Mouse (Mus musculus) midbrain, embryonic 14.5 days (tissue): ENCODE data around the gene Tmem198. TPM values are rescaled to one million over a fixed set of nuclear protein-coding genes. Genes with fewer than 3 reads are reported as not detected.

ENCODE experiments used
- ATAC-seq: fragments of 200-750 bp; cut with Nextera tagmentation; 2 replicates; pipeline ENCODE4 v1.8.0; 2017; ENCODE audit warnings: moderate number of reproducible peaks, moderate library complexity; ENCODE audit not compliant: low FRiP score, low TSS enrichment
- DNase-seq: peaks from one replicate; pipeline ENCODE4 v3.0.0-alpha.2; 2015
- H3K27ac ChIP-seq: fragments of 300-500 bp; sonication (generic); replicated peaks from 2 replicates; pipeline ENCODE4 v1.5.1; 2014; ENCODE audit warnings: mild to moderate bottlenecking, low read depth, low read length, moderate library complexity
- H3K27me3 ChIP-seq: fragments of 300-500 bp; sonication (generic); 2 replicates; pipeline ENCODE4 v1.6.1; 2014; ENCODE audit warnings: low read length, control low read depth, mixed read lengths; ENCODE audit not compliant: control insufficient read depth, insufficient read depth
- H3K36me3 ChIP-seq: fragments of 300-500 bp; sonication (generic); 2 replicates; pipeline ENCODE4 v1.6.1; 2014; ENCODE audit warnings: low read length, control low read depth; ENCODE audit not compliant: control insufficient read depth, insufficient read depth
- H3K4me1 ChIP-seq: fragments of 300-500 bp; sonication (generic); 2 replicates; pipeline ENCODE4 v1.6.1; 2014; ENCODE audit warnings: mild to moderate bottlenecking, antibody characterized with exemption, low read length, control low read depth; ENCODE audit not compliant: control insufficient read depth, insufficient read depth
- H3K4me2 ChIP-seq: fragments of 300-500 bp; sonication (generic); 2 replicates; pipeline ENCODE4 v1.6.1; 2014; ENCODE audit warnings: mild to moderate bottlenecking, low read length, moderate library complexity
- H3K4me3 ChIP-seq: fragments of 300-500 bp; sonication (generic); replicated peaks from 2 replicates; pipeline ENCODE4 v1.5.1; 2014; ENCODE audit warnings: low read depth, low read length
- H3K9ac ChIP-seq: fragments of 300-500 bp; sonication (generic); replicated peaks from 2 replicates; pipeline ENCODE4 v1.6.1; 2014; ENCODE audit warnings: mild to moderate bottlenecking, low read length, moderate library complexity
- H3K9me3 ChIP-seq: fragments of 300-500 bp; sonication (generic); 2 replicates; pipeline ENCODE4 v1.6.1; 2016; ENCODE audit warnings: low read length, control low read depth, mixed read lengths; ENCODE audit not compliant: control insufficient read depth
- WGBS: fragments of 180-500 bp; shearing (Covaris S2); extraction: QIAGEN DNeasy Blood & Tissue Kit; methylation state at CpG from one replicate; pipeline ENCODE4 v1.1.7; 2014; 5-methylcytosine and 5-hydroxymethylcytosine counted together
- polyA plus RNA-seq: library from polyadenylated mRNA; unstranded; fragments of >200 nt; fragmentation: Nextera tagmentation; extraction: Ambion mirVana; gene quantifications from 2 replicates; pipeline ENCODE4 v1.2.1, GENCODE M21; 2014

Tmem198 gene
- polyA plus RNA-seq, 1 experiment from 2014 or later, result 42.9 TPM

DNA sequence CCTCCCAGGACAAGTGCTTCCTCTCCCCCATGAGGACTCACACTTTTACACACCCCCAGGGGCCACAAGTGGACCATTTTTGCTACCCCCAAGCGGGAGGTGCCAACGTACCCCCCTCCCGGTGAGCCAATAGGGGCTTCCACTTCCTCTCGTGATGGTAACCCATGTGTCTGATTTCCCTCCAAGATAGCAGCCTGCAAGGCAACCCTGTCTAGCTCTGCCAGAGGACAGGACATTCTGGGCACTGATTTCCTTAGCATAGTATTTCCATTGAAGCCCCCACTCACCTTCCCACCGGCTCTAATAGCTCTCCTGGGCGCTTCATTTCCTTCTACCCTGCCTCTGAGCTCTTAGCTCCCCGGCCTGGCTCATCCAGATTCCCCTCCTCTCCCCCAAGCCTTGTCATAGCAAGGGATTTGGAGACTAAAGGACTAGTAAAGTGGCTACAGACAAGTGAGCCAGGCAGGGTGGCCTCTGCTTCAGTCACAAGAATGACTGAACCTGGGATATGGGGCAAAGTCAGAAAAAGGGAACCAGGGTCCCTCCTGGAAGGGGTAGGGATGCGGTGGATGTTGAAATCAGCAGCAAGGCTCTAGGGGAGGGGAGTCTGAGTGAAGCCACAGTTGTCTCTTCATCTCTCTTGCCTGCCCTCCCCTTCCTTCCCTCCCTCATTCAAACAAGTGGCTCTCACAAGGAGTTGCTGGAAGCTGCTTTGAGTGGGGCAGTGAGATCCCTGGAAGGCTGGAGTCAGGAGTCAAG, 29.8 kb upstream of the Tmem198 start:
- WGBS, result 3% methylated on average over 8 of the region's 8 CpGs
- Histone ChIP-seq H3K4me3 (peak overlapping the region; percentile 45), H3K36me3 (no peaks in the 10 kb centered on the region), H3K27me3 (peaks cover 9% of the 10 kb centered on the region; the same call in 1 of the 2 replicates), H3K9ac (peak overlapping the region; percentile 41), H3K4me2 (peak overlapping the region; percentile 70), H3K27ac (peak overlapping the region; percentile 90), H3K9me3 (no peaks in the 10 kb centered on the region), H3K4me1 (peaks cover 71% of the 10 kb centered on the region)
- ATAC-seq (no peak), DNase-seq (peak; percentile 37)

DNA sequence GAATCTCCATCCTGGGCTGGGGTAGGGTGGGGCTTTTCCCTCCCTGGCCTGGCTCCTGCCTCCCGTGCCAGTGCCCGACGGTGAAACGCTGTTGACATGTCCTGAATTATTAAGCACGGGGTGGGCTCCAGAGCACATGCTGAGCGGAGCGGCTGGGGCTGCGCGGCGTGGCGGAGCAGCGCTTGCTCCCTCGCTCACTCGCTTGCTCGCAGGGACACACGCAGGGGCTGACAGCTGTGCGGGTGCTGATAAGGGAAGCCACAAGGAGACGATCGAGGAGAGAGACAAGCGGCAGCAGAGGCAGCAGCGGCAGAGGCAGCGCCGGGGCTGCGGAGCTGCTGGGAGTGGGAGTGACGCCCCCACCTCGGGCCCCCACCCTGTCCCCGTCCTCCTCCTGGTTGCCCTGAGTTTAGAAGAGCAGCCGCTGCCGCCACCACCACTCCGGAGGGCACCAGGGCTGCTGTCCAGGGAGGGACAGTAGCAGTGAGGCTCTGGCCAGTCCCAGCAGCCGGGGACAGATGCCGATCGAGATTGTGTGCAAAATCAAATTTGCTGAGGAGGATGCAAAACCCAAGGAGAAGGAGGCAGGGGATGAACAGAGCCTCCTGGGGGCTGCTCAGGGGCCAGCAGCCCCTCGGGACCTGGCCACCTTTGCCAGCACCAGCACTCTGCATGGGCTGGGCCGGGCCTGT, 28.9 kb upstream of the Tmem198 start, which contains the start of gene Asic4:
Gene Asic4, plus strand, starts transcription at position 123 of the 692 bp plus-strand sequence.
- WGBS, result 2% methylated on average over 35 of the region's 35 CpGs
- Histone ChIP-seq H3K36me3 (no peaks in the 10 kb centered on the region), H3K4me2 (peak within 1 kb of the TSS; percentile 70), H3K4me1 (peaks cover 66% of the 10 kb centered on the region), H3K27me3 (peaks cover 9% of the 10 kb centered on the region), H3K4me3 (peak within 1 kb of the TSS; percentile 45), H3K9me3 (no peaks in the 10 kb centered on the region), H3K27ac (peak within 1 kb of the TSS; percentile 90), H3K9ac (peak within 1 kb of the TSS; percentile 78)
- ATAC-seq, result 0 out of 2 replicates have a peak, but pooled peaks have one; percentile 9
- peak; percentile 84 for DNase-seq

DNA sequence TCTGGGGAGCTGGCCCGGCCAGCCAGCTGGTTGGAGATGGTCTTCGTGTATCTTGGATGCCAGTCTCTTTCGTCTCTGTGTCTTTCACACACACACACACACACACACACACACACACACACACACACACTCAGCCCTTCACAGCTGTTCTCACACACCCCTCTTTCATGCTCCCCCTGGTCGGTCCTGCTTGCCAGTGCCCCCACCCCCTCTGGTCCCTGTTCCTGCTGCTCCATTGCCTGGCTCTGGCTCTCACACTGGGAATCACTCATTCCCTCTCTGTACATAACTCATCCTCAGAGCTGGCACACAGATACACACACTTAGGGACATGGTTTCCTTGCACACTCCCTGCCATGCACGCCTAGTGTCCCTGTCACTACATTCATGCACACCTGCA, 27.4 kb upstream of the Tmem198 start:
- peak overlapping the region; percentile 78 for H3K9ac ChIP-seq
- no peaks in the 10 kb centered on the region for H3K9me3 ChIP-seq
- DNase-seq (no peak), ATAC-seq (no peak)
- 51% methylated on average over 5 of the region's 5 CpGs for WGBS
- peak overlapping the region; percentile 90 for H3K27ac ChIP-seq
- no peaks in the 10 kb centered on the region for H3K36me3 ChIP-seq
- peaks cover 68% of the 10 kb centered on the region for H3K4me1 ChIP-seq
- H3K4me3 ChIP-seq, result peak overlapping the region; percentile 45
- peak overlapping the region; percentile 70 for H3K4me2 ChIP-seq
- peaks cover 9% of the 10 kb centered on the region for H3K27me3 ChIP-seq

DNA sequence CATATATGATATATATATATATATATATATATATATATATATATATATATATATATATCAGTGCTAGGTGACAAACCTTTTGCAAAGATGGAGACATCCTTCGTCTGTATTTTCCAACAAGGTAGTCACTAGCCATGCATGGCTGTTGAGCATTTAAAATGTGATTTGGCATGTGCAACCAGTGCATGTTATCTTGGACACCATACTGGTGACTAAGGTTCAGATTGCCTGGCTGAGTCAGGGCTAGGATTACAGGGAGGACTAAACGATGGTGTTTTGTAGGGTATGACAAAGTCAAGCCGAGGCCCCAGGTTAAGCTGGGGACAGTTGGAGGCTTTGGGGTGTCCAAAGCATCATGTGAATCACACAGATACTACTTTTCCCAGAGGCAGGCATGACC, 23.9 kb upstream of the Tmem198 start:
- peak overlapping the region; percentile 70 for H3K4me2 ChIP-seq
- H3K36me3 ChIP-seq, result no peaks in the 10 kb centered on the region
- 72% methylated on average over 3 of the region's 3 CpGs for WGBS
- H3K4me3 ChIP-seq, result no peak overlapping the region
- H3K9ac ChIP-seq, result no peak overlapping the region; the same call in 1 of the 2 replicates
- H3K27me3 ChIP-seq, result peaks cover 9% of the 10 kb centered on the region
- peak overlapping the region; percentile 84; the same call in 1 of the 2 replicates for H3K27ac ChIP-seq
- H3K4me1 ChIP-seq, result peaks cover 47% of the 10 kb centered on the region
- no peak for ATAC-seq
- no peaks in the 10 kb centered on the region for H3K9me3 ChIP-seq
- DNase-seq, result no peak

DNA sequence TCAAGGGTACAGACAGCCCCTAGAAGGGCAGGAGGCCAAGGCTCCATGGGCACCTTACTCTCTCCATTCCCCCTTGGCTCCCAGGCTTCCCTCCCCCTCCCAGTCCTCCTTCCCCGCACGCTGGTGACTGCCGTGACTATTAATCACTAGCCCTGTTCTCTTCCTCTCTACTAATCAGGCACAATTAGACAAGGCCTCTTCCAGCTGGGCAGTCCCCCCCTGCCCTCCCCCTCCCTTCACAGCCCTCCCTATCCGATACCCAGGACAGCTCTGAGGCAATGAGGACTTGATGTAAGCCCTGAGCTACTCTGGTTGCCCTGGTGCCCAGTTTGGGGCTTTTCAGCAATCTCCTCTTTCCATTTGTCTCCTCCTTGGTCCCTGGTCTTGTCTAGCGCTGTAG, 23.4 kb upstream of the Tmem198 start:
- no peak overlapping the region; the same call in 1 of the 2 replicates for H3K9ac ChIP-seq
- WGBS, result 14% methylated on average over 5 of the region's 5 CpGs
- DNase-seq, result peak; percentile 57
- ATAC-seq, result peak; percentile 25
- H3K4me2 ChIP-seq, result peak overlapping the region; percentile 70
- no peaks in the 10 kb centered on the region for H3K9me3 ChIP-seq
- no peaks in the 10 kb centered on the region for H3K36me3 ChIP-seq
- H3K4me1 ChIP-seq, result peaks cover 41% of the 10 kb centered on the region
- peaks cover 5% of the 10 kb centered on the region for H3K27me3 ChIP-seq
- H3K27ac ChIP-seq, result peak overlapping the region; percentile 84
- H3K4me3 ChIP-seq, result no peak overlapping the region; the same call in 1 of the 2 replicates

DNA sequence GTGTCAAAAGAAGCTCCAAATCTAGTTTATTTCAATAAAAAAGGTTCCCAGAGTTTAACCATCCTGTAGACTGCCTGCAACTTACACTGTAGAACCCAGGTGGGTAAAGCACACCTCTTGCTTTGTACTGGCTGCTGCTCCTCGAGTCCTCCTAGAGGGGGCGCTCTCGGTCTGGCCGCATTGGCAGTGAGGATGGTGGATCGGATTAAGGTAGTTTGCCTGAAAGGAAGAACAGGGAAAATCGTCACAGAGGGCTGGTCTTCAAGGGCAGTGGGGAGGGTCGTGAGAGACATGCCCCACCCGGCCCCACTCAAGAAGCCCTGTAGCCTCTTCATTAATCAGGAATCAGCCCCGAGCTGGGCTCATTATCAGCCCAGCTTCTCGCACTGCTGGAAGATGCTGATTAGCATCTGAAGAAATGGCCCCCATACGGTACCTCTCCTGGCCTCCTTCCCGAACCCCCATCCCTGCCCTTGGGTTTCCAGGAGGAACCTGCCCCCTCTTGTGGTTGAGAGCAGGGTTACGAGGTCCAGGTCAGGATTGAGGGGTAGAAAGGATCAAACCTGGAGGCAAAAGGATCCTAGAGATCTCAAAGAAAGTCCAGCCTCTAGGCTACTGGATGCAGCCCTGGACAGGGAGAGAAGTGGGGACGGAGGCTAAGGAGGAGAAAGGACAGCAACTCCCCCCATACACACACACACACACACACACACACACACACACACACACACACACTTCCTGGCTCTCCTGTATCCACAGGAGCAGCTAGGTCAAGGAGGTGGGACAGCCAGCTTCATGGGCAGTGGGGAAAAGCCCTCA, 22.4 kb upstream of the Tmem198 start:
- peak overlapping the region; percentile 84 for H3K27ac ChIP-seq
- WGBS, result 6% methylated on average over 14 of the region's 14 CpGs
- peaks cover 37% of the 10 kb centered on the region for H3K4me1 ChIP-seq
- peak overlapping the region; percentile 70 for H3K4me2 ChIP-seq
- DNase-seq, result peak; percentile 62
- ATAC-seq, result no peak
- H3K9me3 ChIP-seq, result no peaks in the 10 kb centered on the region
- 0 out of 2 replicates have a peak overlapping the region, but pooled peaks have one; percentile 7 for H3K4me3 ChIP-seq
- no peak overlapping the region for H3K9ac ChIP-seq
- H3K36me3 ChIP-seq, result no peaks in the 10 kb centered on the region
- no peaks in the 10 kb centered on the region; the same call in 1 of the 2 replicates for H3K27me3 ChIP-seq

DNA sequence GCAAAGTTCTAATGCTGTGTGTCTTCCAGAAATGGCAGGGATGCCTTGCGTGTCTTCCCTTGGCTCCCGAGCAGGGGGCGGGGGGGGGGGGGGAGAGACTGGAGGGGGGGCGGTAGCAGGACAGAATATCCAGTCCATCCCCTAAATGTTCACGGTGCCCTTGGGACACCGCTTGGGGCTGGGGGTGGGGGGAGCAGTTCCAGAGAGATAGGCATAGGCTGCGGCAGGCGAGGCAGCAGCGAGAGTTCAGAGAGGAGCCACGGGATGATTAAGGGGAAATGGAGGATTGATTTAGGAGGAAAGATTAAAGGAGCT, 21.7 kb upstream of the Tmem198 start:
- DNase-seq (no peak), ATAC-seq (0 out of 2 replicates have a peak, but pooled peaks have one; percentile 32)
- Histone ChIP-seq H3K9me3 (no peaks in the 10 kb centered on the region), H3K36me3 (no peaks in the 10 kb centered on the region), H3K4me2 (peak overlapping the region; percentile 70), H3K27ac (peak overlapping the region; percentile 84), H3K4me3 (peak overlapping the region; percentile 29; the same call in 1 of the 2 replicates), H3K4me1 (peaks cover 37% of the 10 kb centered on the region), H3K9ac (0 out of 2 replicates have a peak overlapping the region, but pooled peaks have one; percentile 36), H3K27me3 (no peaks in the 10 kb centered on the region; the same call in 1 of the 2 replicates)
- WGBS, result 4% methylated on average over 8 of the region's 10 CpGs
